Mouse (Mus musculus): ENCODE measurements around the gene Hoxa11. TPM values are rescaled to one million over a fixed set of nuclear protein-coding genes. Genes with fewer than 3 reads are reported as not detected.

Gene Hoxa11
- total and polyA plus RNA-seq, 2 experiments from 2014 or later, result not detected

- Histone ChIP-seq H3K9me3 (ENCODE audit: low read length) (no peaks in the 10 kb centered on the region), H3K4me3 (ENCODE audit: low read length) (no peak overlapping the region), H3K4me1 (ENCODE audit: insufficient read depth, low read length) (no peaks in the 10 kb centered on the region), H3K36me3 (ENCODE audit: insufficient read depth, low read length) (no peaks in the 10 kb centered on the region), H3K4me2 (ENCODE audit: low read depth, low read length) (peak overlapping the region; percentile 19), H3K27me3 (ENCODE audit: insufficient read depth, low read length) (peaks cover 87% of the 10 kb centered on the region), H3K27ac (peak overlapping the region; percentile 38), H3K9ac (replicated peaks; ENCODE audit: low read length) (no peak overlapping the region)
- no peak for ATAC-seq
- TF ChIP-seq CTCF (IDR thresholded peaks at IDR 0.05; ENCODE audit: low read depth), result no peak
- WGBS, result 3% methylated on average over 55 of the region's 55 CpGs
- no peak for DNase-seq (ENCODE audit: low spot score)
Observed at GRCm38 (mm10) chr6:52205638-52206621, 39.7 kb downstream of the Hoxa11 start.

- WGBS, result 8% methylated on average over 14 of the region's 14 CpGs
- peaks cover 87% of the 10 kb centered on the region for H3K27me3 ChIP-seq (ENCODE audit: insufficient read depth, low read length)
- H3K27ac ChIP-seq, result peak overlapping the region; percentile 38; the same call in 1 of the 2 replicates
Observed at GRCm38 (mm10) chr6:52205221-52205620, 40.4 kb downstream of the Hoxa11 start.

GRCm38 (mm10) chr6:52204050-52204752 is 41.4 kb downstream of the Hoxa11 start, which contains the start of gene Hoxa5:
Hoxa5 (minus strand) TSS chr6:52204587.
- DNase-seq (ENCODE audit: low spot score), result peak; percentile 83
- H3K27me3 ChIP-seq (ENCODE audit: insufficient read depth, low read length), result peaks cover 87% of the 10 kb centered on the region
- no peaks in the 10 kb centered on the region for H3K4me1 ChIP-seq (ENCODE audit: insufficient read depth, low read length)
- no peaks in the 10 kb centered on the region for H3K9me3 ChIP-seq (ENCODE audit: low read length)
- no peaks in the 10 kb centered on the region for H3K36me3 ChIP-seq (ENCODE audit: insufficient read depth, low read length)
- peak within 1 kb of the TSS; percentile 69 for H3K27ac ChIP-seq
- ATAC-seq, result peak; percentile 82
- peak; percentile 67 for TF ChIP-seq CTCF (IDR thresholded peaks at IDR 0.05; ENCODE audit: low read depth)
- peak within 1 kb of the TSS; percentile 41 for H3K4me3 ChIP-seq (ENCODE audit: low read length)
- peak within 1 kb of the TSS; percentile 44 for H3K9ac ChIP-seq (replicated peaks; ENCODE audit: low read length)
- under 1% methylated on average over 65 of the region's 65 CpGs for WGBS
- H3K4me2 ChIP-seq (ENCODE audit: low read depth, low read length), result peak within 1 kb of the TSS; percentile 52

More at GRCm38 (mm10) chr6:52205221-52205620, 40.4 kb downstream of the Hoxa11 start:
- no peak overlapping the region for H3K4me3 ChIP-seq (ENCODE audit: low read length)
- TF ChIP-seq CTCF (IDR thresholded peaks at IDR 0.05; ENCODE audit: low read depth), result no peak
- no peak overlapping the region for H3K9ac ChIP-seq (replicated peaks; ENCODE audit: low read length)
- no peaks in the 10 kb centered on the region for H3K36me3 ChIP-seq (ENCODE audit: insufficient read depth, low read length)
- peak overlapping the region; percentile 52; the same call in 1 of the 2 replicates for H3K4me2 ChIP-seq (ENCODE audit: low read depth, low read length)
- no peaks in the 10 kb centered on the region for H3K9me3 ChIP-seq (ENCODE audit: low read length)
- H3K4me1 ChIP-seq (ENCODE audit: insufficient read depth, low read length), result no peaks in the 10 kb centered on the region
- ATAC-seq, result no peak
- DNase-seq (ENCODE audit: low spot score), result no peak

- peak overlapping the region; percentile 41 for H3K4me3 ChIP-seq (ENCODE audit: low read length)
- WGBS, result 0% methylated on average over 33 of the region's 46 CpGs
- peak overlapping the region; percentile 52 for H3K4me2 ChIP-seq (ENCODE audit: low read depth, low read length)
- H3K4me1 ChIP-seq (ENCODE audit: insufficient read depth, low read length), result no peaks in the 10 kb centered on the region
- no peak for TF ChIP-seq CTCF (IDR thresholded peaks at IDR 0.05; ENCODE audit: low read depth)
- peaks cover 87% of the 10 kb centered on the region for H3K27me3 ChIP-seq (ENCODE audit: insufficient read depth, low read length)
- no peaks in the 10 kb centered on the region for H3K9me3 ChIP-seq (ENCODE audit: low read length)
- DNase-seq (ENCODE audit: low spot score), result no peak
- H3K27ac ChIP-seq, result peak overlapping the region; percentile 69
- ATAC-seq, result 0 out of 2 replicates have a peak, but pooled peaks have one; percentile 40
- no peaks in the 10 kb centered on the region for H3K36me3 ChIP-seq (ENCODE audit: insufficient read depth, low read length)
- H3K9ac ChIP-seq (replicated peaks; ENCODE audit: low read length), result peak overlapping the region; percentile 44
Observed at GRCm38 (mm10) chr6:52203371-52204049, 42.1 kb downstream of the Hoxa11 start.

GRCm38 (mm10) chr6:52203121-52203370 is 42.6 kb downstream of the Hoxa11 start:
- Histone ChIP-seq H3K27ac (no peak overlapping the region), H3K4me3 (ENCODE audit: low read length) (peak overlapping the region; percentile 41), H3K27me3 (ENCODE audit: insufficient read depth, low read length) (peaks cover 87% of the 10 kb centered on the region), H3K4me2 (ENCODE audit: low read depth, low read length) (peak overlapping the region; percentile 52), H3K9me3 (ENCODE audit: low read length) (no peaks in the 10 kb centered on the region), H3K36me3 (ENCODE audit: insufficient read depth, low read length) (no peaks in the 10 kb centered on the region), H3K4me1 (ENCODE audit: insufficient read depth, low read length) (no peaks in the 10 kb centered on the region), H3K9ac (replicated peaks; ENCODE audit: low read length) (0 out of 2 replicates have a peak overlapping the region, but pooled peaks have one; percentile 44)
- ATAC-seq, result no peak
- no peak for TF ChIP-seq CTCF (IDR thresholded peaks at IDR 0.05; ENCODE audit: low read depth)
- DNase-seq (ENCODE audit: low spot score), result no peak
- WGBS, result under 1% methylated on average over 10 of the region's 10 CpGs
